Mouse (Mus musculus): ENCODE results near the gene Tjp2. TPM values are rescaled to one million over a fixed set of nuclear protein-coding genes. Genes with fewer than 3 reads are reported as not detected.
"Not testable (repeated sequence)": the region's sequence is repeated elsewhere in the genome, so short reads cannot be mapped to it uniquely, and the experiment has no call there.

Tjp2 gene
- polyA plus RNA-seq, 1 experiment: not detected

DNA sequence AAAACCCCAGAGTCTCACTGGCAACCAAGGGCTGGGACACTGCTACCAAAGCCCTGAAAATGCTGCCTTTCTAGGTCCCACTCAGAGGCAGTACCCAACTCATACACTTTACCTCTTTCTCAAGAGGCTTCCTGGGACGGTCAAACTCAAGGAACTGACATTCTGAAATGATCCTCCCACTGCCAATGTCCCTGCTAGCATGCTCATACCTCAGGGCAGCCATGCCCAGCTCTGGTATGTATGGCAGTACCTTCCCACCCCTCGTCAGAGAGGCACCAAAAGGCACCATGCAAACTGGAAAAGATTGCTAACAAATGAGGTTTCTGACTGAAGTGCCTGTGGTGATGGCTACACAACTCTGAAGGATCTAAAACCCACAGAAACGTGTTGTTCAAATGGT, 121.0 kb downstream of the Tjp2 start:
- TF ChIP-seq CTCF (IDR thresholded peaks at IDR 0.05; ENCODE audit: insufficient read depth, low read depth, low read length): no peak
- TF ChIP-seq POLR2A (IDR thresholded peaks at IDR 0.05; ENCODE audit: insufficient read depth, low read depth, low read length): no peak
- Histone ChIP-seq H3K4me3 (ENCODE audit: insufficient read depth, low read depth, low read length) (no peak overlapping the region), H3K27ac (ENCODE audit: insufficient read depth, low read depth, low read length) (no peak overlapping the region), H3K4me1 (ENCODE audit: control insufficient read depth, insufficient read depth, low read length) (no peaks in the 10 kb centered on the region)
- 84% methylated on average over 3 of the region's 3 CpGs for WGBS

DNA sequence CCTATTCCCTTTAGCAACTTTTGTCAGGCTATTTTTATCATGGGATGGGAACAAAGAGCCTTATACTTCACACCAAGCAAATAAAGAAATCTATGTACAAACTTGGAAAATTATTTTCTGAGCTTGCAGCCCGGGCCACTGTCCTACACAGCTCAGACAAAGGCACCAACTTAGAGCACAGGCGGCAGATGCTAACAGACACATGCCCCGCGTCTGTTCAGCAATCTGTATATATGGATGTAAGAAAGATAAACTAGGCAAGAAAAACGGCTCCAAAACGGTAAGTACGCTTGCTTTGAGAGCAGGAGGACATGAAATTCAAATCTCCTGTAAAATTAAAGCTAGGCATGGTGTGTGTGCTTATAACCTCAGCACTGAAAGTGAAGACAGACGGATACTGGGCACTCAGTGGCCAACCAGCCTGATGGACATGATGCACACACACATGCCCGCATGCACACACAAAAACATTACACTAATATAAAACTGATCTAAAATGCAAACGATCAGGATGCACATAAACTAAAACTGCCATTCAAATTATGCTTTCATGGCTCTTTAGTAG, 122.2 kb downstream of the Tjp2 start:
- WGBS: 92% methylated on average over 10 of the region's 10 CpGs
- Histone ChIP-seq H3K4me3 (ENCODE audit: insufficient read depth, low read depth, low read length) (no peak overlapping the region), H3K27ac (ENCODE audit: insufficient read depth, low read depth, low read length) (no peak overlapping the region), H3K4me1 (ENCODE audit: control insufficient read depth, insufficient read depth, low read length) (peaks cover 4% of the 10 kb centered on the region)
- TF ChIP-seq POLR2A (IDR thresholded peaks at IDR 0.05; ENCODE audit: insufficient read depth, low read depth, low read length) (no peak), CTCF (IDR thresholded peaks at IDR 0.05; ENCODE audit: insufficient read depth, low read depth, low read length) (no peak)

DNA sequence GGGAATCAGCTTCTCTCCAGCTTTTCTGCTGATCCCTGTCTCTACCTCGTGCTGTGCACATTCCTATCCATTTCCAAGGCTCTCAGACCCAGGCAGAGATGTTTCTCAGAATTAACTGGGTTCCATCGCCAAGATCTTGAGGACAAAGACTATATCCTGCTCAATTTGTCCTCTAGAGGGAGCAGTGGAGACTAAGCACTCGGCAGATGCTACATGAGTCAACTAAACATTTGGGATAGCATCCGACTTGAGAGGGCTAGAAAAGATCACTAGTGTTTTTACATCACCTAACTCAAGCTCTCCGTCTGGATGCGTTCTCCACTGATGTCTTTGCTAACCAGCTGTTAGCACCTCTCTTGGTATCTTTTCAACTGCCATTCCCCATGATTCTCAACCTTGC, 123.6 kb downstream of the Tjp2 start:
- no peak overlapping the region for H3K4me3 ChIP-seq (ENCODE audit: insufficient read depth, low read depth, low read length)
- peaks cover 5% of the 10 kb centered on the region for H3K4me1 ChIP-seq (ENCODE audit: control insufficient read depth, insufficient read depth, low read length)
- no peak overlapping the region for H3K27ac ChIP-seq (ENCODE audit: insufficient read depth, low read depth, low read length)
- 71% methylated on average over 6 of the region's 6 CpGs for WGBS
- TF ChIP-seq POLR2A (IDR thresholded peaks at IDR 0.05; ENCODE audit: insufficient read depth, low read depth, low read length) (no peak), CTCF (IDR thresholded peaks at IDR 0.05; ENCODE audit: insufficient read depth, low read depth, low read length) (no peak)

DNA sequence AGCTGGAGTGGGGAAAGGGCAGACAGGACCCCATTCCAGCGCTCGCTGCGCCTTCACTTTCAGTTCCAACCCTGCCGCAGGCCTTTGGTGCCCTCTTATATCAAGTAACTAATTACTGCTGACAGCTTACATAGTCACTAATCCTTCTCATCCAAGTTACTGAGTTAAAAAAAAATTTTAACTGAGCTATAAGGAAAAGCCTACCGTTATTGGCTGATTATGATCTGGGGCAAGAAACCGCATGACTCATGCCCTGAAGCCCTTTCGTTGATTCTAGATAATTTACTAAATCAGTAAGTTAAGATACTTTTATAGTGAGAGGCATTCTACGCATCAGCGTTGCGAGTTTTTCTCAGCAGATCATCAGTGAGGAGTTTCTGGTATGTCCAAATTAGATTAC, 126.1 kb downstream of the Tjp2 start:
- TF ChIP-seq POLR2A (IDR thresholded peaks at IDR 0.05; ENCODE audit: insufficient read depth, low read depth, low read length): no peak
- whole genome bisulfite sequencing: 84% methylated on average over 10 of the region's 10 CpGs
- H3K27ac ChIP-seq (ENCODE audit: insufficient read depth, low read depth, low read length): no peak overlapping the region
- peaks cover 5% of the 10 kb centered on the region for H3K4me1 ChIP-seq (ENCODE audit: control insufficient read depth, insufficient read depth, low read length)
- no peak overlapping the region for H3K4me3 ChIP-seq (ENCODE audit: insufficient read depth, low read depth, low read length)

DNA sequence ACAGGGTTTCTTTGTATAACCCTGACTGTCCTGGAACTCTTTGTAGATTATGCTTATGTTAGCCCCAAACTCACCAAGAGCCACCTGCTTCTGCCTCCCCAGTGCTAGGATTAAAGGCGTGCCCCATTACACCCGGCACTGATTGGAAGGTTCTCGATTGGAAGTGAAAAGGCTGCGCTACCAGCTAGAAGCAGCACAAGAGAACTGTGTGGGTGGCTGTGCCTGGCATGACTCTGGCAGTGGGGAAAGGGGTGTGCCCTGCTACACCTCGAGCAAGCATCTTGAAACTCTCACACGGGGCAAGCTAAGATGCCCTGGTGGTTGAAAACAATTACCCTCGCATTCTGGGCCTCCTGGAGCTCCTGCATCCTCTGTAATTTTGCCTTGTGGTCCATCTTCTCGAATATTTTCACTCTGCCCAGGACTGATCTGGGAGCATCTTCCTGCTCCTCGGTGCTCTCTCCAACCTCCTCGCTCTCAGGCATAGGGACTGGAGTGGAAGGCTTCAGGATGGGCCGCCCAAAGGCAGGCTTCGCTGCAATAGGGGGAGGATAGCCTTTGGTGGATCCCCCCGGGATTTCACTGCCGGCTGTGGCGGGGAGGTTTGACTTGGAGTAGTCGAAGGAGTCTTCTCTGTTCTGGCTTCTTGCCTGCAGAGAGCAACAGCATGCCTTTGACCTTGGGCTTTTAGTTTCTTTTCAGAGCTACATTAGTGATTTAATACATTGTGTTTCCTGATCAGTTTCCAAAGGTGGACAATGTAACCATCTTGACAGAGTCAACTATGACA, 127.0 kb downstream of the Tjp2 start:
- 69% methylated on average over 16 of the region's 16 CpGs for WGBS
- Histone ChIP-seq H3K27ac (ENCODE audit: insufficient read depth, low read depth, low read length) (no peak overlapping the region), H3K4me3 (ENCODE audit: insufficient read depth, low read depth, low read length) (no peak overlapping the region), H3K4me1 (ENCODE audit: control insufficient read depth, insufficient read depth, low read length) (peaks cover 5% of the 10 kb centered on the region)
- TF ChIP-seq POLR2A (IDR thresholded peaks at IDR 0.05; ENCODE audit: insufficient read depth, low read depth, low read length) (no peak), CTCF (IDR thresholded peaks at IDR 0.05; ENCODE audit: insufficient read depth, low read depth, low read length) (no peak)

DNA sequence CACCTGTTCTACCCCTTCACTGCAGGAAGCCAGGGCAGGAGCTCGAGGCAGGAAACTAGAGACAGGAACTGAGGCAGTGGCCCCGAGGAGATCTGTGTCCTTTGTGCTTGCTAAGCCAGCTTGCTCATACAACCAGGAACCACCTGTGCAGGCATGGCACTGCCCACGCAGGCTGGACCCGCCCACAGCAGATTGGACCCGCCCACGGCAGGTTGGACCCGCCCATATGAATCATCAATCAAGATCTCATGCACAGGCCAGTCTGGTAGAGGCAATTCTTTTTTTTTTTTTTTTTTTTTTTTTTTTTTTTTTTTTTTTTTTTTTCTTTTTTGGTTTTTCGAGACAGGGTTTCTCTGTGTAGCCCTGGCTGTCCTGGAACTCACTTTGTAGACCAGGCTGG, 132.8 kb downstream of the Tjp2 start:
- not testable (repeated sequence) for H3K4me1 ChIP-seq (ENCODE audit: control insufficient read depth, insufficient read depth, low read length); H3K4me3 ChIP-seq (ENCODE audit: insufficient read depth, low read depth, low read length); H3K27ac ChIP-seq (ENCODE audit: insufficient read depth, low read depth, low read length)
- 77% methylated on average over 8 of the region's 8 CpGs for WGBS

DNA sequence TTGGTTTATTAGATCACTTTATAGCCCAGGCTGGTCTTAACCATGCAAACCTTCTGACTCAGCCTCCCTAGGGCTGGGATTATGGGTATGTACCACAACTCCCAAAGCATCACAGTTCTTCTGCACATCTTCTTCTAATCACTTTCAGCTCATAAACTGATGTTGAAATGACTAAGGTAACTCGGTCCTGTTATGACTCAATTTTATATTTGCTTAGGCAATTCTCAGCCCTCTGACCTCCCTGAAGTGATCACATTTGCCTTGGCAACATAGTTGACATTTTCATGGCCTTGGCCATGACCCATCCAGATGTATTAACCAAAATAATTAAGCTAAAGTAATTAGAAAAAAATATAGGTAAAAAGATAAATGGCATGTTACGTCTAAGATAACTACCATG, 134.5 kb downstream of the Tjp2 start:
- 92% methylated on average over 2 of the region's 2 CpGs for WGBS

DNA sequence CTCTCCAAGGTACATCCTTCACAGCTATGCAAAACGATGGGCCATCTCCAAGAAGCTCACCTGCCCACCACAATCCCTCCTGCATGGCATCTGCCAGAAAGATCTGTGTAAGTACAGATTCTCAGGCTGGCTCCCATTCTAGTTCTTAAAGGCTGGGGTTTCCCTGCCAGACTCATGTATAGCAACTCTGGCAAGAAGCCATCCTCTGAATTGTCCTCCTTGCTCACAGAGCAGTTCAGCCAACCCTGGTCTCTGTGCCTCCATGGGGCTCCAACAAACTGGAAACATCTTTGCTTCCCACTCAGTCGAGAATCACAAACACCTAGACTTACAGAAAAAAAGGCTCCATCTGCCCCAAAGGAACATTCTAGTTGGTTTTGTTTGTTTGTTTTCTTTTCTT, 139.5 kb downstream of the Tjp2 start:
- H3K4me1 ChIP-seq (ENCODE audit: control insufficient read depth, insufficient read depth, low read length): 0 out of 2 replicates have a peak, but pooled peaks cover 3% of the 10 kb centered on the region
- no peak overlapping the region for H3K27ac ChIP-seq (ENCODE audit: insufficient read depth, low read depth, low read length)
- no peak overlapping the region for H3K4me3 ChIP-seq (ENCODE audit: insufficient read depth, low read depth, low read length)
- 70% methylated on average over 2 of the region's 2 CpGs for WGBS
- TF ChIP-seq POLR2A (IDR thresholded peaks at IDR 0.05; ENCODE audit: insufficient read depth, low read depth, low read length): no peak

More for the DNA sequence above, 134.5 kb downstream of the Tjp2 start:
- H3K27ac ChIP-seq (ENCODE audit: insufficient read depth, low read depth, low read length): no peak overlapping the region
- H3K4me3 ChIP-seq (ENCODE audit: insufficient read depth, low read depth, low read length): no peak overlapping the region
- H3K4me1 ChIP-seq (ENCODE audit: control insufficient read depth, insufficient read depth, low read length): no peaks in the 10 kb centered on the region
- TF ChIP-seq CTCF (IDR thresholded peaks at IDR 0.05; ENCODE audit: insufficient read depth, low read depth, low read length): no peak

DNA sequence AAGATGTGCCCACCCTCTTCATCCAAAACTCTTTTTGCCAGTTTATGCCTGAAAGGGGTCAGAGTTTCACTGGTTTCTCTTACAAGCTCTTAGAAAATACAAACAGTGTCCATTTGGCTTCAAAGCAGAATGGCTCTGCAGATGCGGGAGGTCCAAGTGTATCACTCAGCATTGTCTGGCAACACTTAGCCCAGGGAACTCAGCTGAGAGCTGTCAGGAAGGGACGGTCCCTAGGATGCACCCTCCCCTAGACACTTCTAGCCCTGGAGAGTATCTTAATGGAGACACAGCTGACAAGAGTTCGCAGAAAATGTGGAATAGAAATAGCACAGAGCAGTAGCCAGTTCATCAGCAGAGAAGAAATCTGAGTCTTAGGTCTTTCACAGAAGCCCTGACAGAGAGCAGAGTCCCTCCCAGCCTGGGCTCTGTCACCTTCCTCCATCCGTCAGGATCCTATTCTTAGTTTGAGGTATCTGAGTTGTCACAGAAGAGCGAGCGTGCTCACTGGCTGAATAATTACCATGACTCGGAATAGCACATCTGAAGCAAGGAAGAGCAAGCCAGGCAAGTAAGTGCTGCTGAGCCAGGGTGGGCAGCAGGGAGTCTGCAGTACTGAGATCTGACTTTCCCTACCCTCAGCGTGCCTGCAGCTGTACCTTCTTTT, 144.3 kb downstream of the Tjp2 start:
- H3K27ac ChIP-seq (ENCODE audit: insufficient read depth, low read depth, low read length): no peak overlapping the region
- H3K4me3 ChIP-seq (ENCODE audit: insufficient read depth, low read depth, low read length): no peak overlapping the region
- 0 out of 2 replicates have a peak, but pooled peaks cover 3% of the 10 kb centered on the region for H3K4me1 ChIP-seq (ENCODE audit: control insufficient read depth, insufficient read depth, low read length)
- 36% methylated on average over 8 of the region's 8 CpGs for WGBS
- TF ChIP-seq CTCF (IDR thresholded peaks at IDR 0.05; ENCODE audit: insufficient read depth, low read depth, low read length) (no peak), POLR2A (IDR thresholded peaks at IDR 0.05; ENCODE audit: insufficient read depth, low read depth, low read length) (no peak)

Data from olfactory bulb, adult 2 months (tissue).